Mouse (Mus musculus) G1E (cell line): ENCODE results near the gene Nisch. TPM values are rescaled to one million over a fixed set of nuclear protein-coding genes. Genes with fewer than 3 reads are reported as not detected.

Experiments used
- ATAC-seq: 2 replicates; pipeline ENCODE4 v1.8.0; 2016; ENCODE audit warnings: mild to moderate bottlenecking; ENCODE audit not compliant: insufficient number of reproducible peaks, poor library complexity, low FRiP score, severe bottlenecking; ENCODE audit errors: extremely low read depth
- DNase-seq: peaks from one replicate; pipeline ENCODE4 v3.0.0; 2012; ENCODE audit warnings: low spot score
- H3K27me3 ChIP-seq: 2 replicates; pipeline ENCODE4 v1.6.1; 2012; ENCODE audit warnings: mild to moderate bottlenecking, low read length, inconsistent platforms; ENCODE audit not compliant: insufficient read depth
- H3K36me3 ChIP-seq: replicated peaks from 2 replicates; pipeline ENCODE3; 2012; ENCODE audit warnings: mild to moderate bottlenecking, inconsistent platforms
- H3K4me1 ChIP-seq: 2 replicates; pipeline ENCODE4 v1.6.1; 2012; ENCODE audit warnings: low read depth, low read length, inconsistent platforms, mixed read lengths; ENCODE audit not compliant: insufficient read depth
- H3K4me3 ChIP-seq: 2 replicates; pipeline ENCODE4 v1.5.1; 2012; ENCODE audit warnings: low read depth, mild to moderate bottlenecking, inconsistent platforms, low read length, moderate library complexity, mixed read lengths
- H3K9me3 ChIP-seq: replicated peaks from 2 replicates; pipeline ENCODE4 v1.6.1; 2012; ENCODE audit warnings: inconsistent platforms
- CTCF ChIP-seq: IDR thresholded peaks from 2 replicates; pipeline ENCODE4 v1.5.1; 2012; ENCODE audit warnings: low read depth, low read length, inconsistent platforms, mixed read lengths
- GATA1 ChIP-seq: IDR thresholded peaks from 2 replicates; pipeline ENCODE4 v1.6.1; 2012; ENCODE audit warnings: borderline replicate concordance, low read length, inconsistent platforms, mixed read lengths
- GATA2 ChIP-seq: IDR thresholded peaks from 2 replicates; pipeline ENCODE4 v1.6.1; 2012; ENCODE audit warnings: low read depth, low read length, inconsistent platforms, borderline replicate concordance
- POLR2AphosphoS5 ChIP-seq: IDR thresholded peaks from 2 replicates; pipeline ENCODE4 v1.6.1; 2012; ENCODE audit warnings: low read depth, low read length, inconsistent platforms; ENCODE audit not compliant: insufficient replicate concordance
- TAL1 ChIP-seq: conservative IDR thresholded peaks from 2 replicates; pipeline ENCODE4 v1.6.1; 2012; ENCODE audit warnings: low read depth, low read length, inconsistent platforms, mixed read lengths
- polyA plus RNA-seq: library from polyadenylated mRNA; stranded (reverse); fragments of >175 nt; gene quantifications from 2 replicates; pipeline ENCODE4 v1.2.3, GENCODE M21; 2012
- total RNA-seq, 2 experiments: library from RNA; stranded (forward) in 1 of 2; stranded (reverse) in 1 of 2; fragments of 200-1000 nt in 1 of 2; fragments of >200 nt in 1 of 2; fragmentation: Nextera tagmentation in 1 of 2; gene quantifications; 2 replicates each; pipeline ENCODE4 v1.2.3; 2014 to 2017

The Nisch gene
- total RNA-seq (2014; fragmentation: Nextera tagmentation), result 287 and 312 TPM in 2 replicates
- total RNA-seq (2017), result 83.8 and 87.1 TPM in 2 replicates
- 173 and 201 TPM in 2 replicates for polyA plus RNA-seq

GRCm38 (mm10) chr14:31216846-31217245 lies at the start of gene Nisch:
Nisch (minus strand) TSS chr14:31216946.
- DNase-seq, result no peak
- no peaks in the 10 kb centered on the region for H3K36me3 ChIP-seq
- TF ChIP-seq GATA1 (no peak), GATA2 (no peak), TAL1 (no peak)
- peaks cover 4% of the 10 kb centered on the region for H3K4me1 ChIP-seq
- H3K9me3 ChIP-seq, result no peaks in the 10 kb centered on the region
- H3K27me3 ChIP-seq, result peaks cover 76% of the 10 kb centered on the region
- ATAC-seq, result no peak
- no peak within 1 kb of the TSS for H3K4me3 ChIP-seq

GRCm38 (mm10) chr14:31260932-31261331 lies 44.2 kb upstream of the Nisch start:
- Histone ChIP-seq H3K4me3 (peak overlapping the region; percentile 53; the same call in 1 of the 2 replicates), H3K36me3 (peaks cover 74% of the 10 kb centered on the region)
- DNase-seq, result no peak

GRCm38 (mm10) chr14:31260374-31260773 lies 43.6 kb upstream of the Nisch start:
- H3K27me3 ChIP-seq, result no peaks in the 10 kb centered on the region; the same call in 1 of the 2 replicates
- no peaks in the 10 kb centered on the region for H3K9me3 ChIP-seq
- H3K36me3 ChIP-seq, result peaks cover 80% of the 10 kb centered on the region
- H3K4me1 ChIP-seq, result peaks cover 49% of the 10 kb centered on the region
- DNase-seq, result peak; percentile 87
- ATAC-seq, result peak; percentile 75
- TF ChIP-seq CTCF, result no peak
- no peak for TF ChIP-seq GATA1
- no peak for TF ChIP-seq GATA2
- no peak for TF ChIP-seq POLR2AphosphoS5
- TF ChIP-seq TAL1, result no peak
- peak overlapping the region; percentile 53; the same call in 1 of the 2 replicates for H3K4me3 ChIP-seq

More at GRCm38 (mm10) chr14:31260932-31261331, 44.2 kb upstream of the Nisch start:
- Histone ChIP-seq H3K27me3 (peaks cover 3% of the 10 kb centered on the region), H3K4me1 (peaks cover 49% of the 10 kb centered on the region), H3K9me3 (no peaks in the 10 kb centered on the region)
- ATAC-seq, result no peak
- TF ChIP-seq GATA2 (no peak), GATA1 (no peak), TAL1 (no peak), CTCF (no peak), POLR2AphosphoS5 (no peak)

GRCm38 (mm10) chr14:31258476-31259050 lies 41.8 kb upstream of the Nisch start:
- Histone ChIP-seq H3K4me3 (no peak overlapping the region), H3K9me3 (no peaks in the 10 kb centered on the region), H3K27me3 (no peaks in the 10 kb centered on the region), H3K4me1 (peaks cover 60% of the 10 kb centered on the region), H3K36me3 (peaks cover 98% of the 10 kb centered on the region)
- DNase-seq (no peak), ATAC-seq (no peak)
- TF ChIP-seq GATA2, result no peak
- no peak for TF ChIP-seq POLR2AphosphoS5
- no peak for TF ChIP-seq CTCF
- no peak for TF ChIP-seq GATA1

- ATAC-seq (no peak), DNase-seq (no peak)
- H3K27me3 ChIP-seq, result no peaks in the 10 kb centered on the region
- peaks cover 51% of the 10 kb centered on the region for H3K36me3 ChIP-seq
- peak overlapping the region; percentile 99 for H3K4me3 ChIP-seq
- TF ChIP-seq GATA2 (no peak), TAL1 (no peak), POLR2AphosphoS5 (no peak), GATA1 (no peak)
- peaks cover 44% of the 10 kb centered on the region for H3K4me1 ChIP-seq
- no peaks in the 10 kb centered on the region for H3K9me3 ChIP-seq
Observed at GRCm38 (mm10) chr14:31252091-31252490, 35.3 kb upstream of the Nisch start.

GRCm38 (mm10) chr14:31251626-31252025 lies 34.9 kb upstream of the Nisch start:
- ATAC-seq (no peak), DNase-seq (no peak)
- no peaks in the 10 kb centered on the region for H3K27me3 ChIP-seq
- H3K4me1 ChIP-seq, result peaks cover 44% of the 10 kb centered on the region
- H3K9me3 ChIP-seq, result no peaks in the 10 kb centered on the region
- no peak for TF ChIP-seq TAL1
- TF ChIP-seq POLR2AphosphoS5, result no peak
- no peak for TF ChIP-seq GATA1
- no peak for TF ChIP-seq CTCF
- TF ChIP-seq GATA2, result no peak
- H3K36me3 ChIP-seq, result peaks cover 49% of the 10 kb centered on the region
- peak overlapping the region; percentile 99 for H3K4me3 ChIP-seq
